8 mouse cellular contexts compared by ENCODE assay signal in genomic region chr6:92183621-92184131, GRCm38 (mm10). TPM values are rescaled to one million over a fixed set of nuclear protein-coding genes. Genes with fewer than 3 reads are reported as not detected.
A peak's percentile ranks its signal among the peaks of the same experiment; 100 is the strongest.
DNase-seq lines count a peak whose midpoint lies in the region; ATAC-seq lines count a peak whose summit lies in the region.

TSS of gene Mrps25 (minus strand) at chr6:92184033.

- H3K27ac ChIP-seq in embryonic facial prominence, embryonic 12.5 days, result peak within 1 kb of the TSS; percentile 4; the same call in 1 of the 2 replicates
- H3K27ac ChIP-seq in limb, embryonic 10.5 days, result peak within 1 kb of the TSS; percentile 82
- H3K27ac ChIP-seq in midbrain, embryonic 12.5 days (replicated peaks), result no peak within 1 kb of the TSS

- WGBS in embryonic facial prominence, embryonic 12.5 days, result under 1% methylated on average over 42 of the region's 42 CpGs
- WGBS in limb, embryonic 10.5 days, result under 1% methylated on average over 42 of the region's 42 CpGs
- under 1% methylated on average over 42 of the region's 42 CpGs for WGBS in midbrain, embryonic 12.5 days

- peaks cover 34% of the 10 kb centered on the region for H3K36me3 ChIP-seq in embryonic facial prominence, embryonic 12.5 days
- H3K36me3 ChIP-seq in limb, embryonic 10.5 days, result peaks cover 52% of the 10 kb centered on the region
- H3K36me3 ChIP-seq in midbrain, embryonic 12.5 days, result peaks cover 46% of the 10 kb centered on the region

- DNase-seq in 3134 (ENCODE audit: extremely low read depth, insufficient read length, low spot score), result peak; percentile 81
- peak; percentile 84 to 89 for DNase-seq in adrenal gland, postnatal 36 days
- peak; percentile 96 for DNase-seq in heart, adult 11 months
- peak; percentile 54 for DNase-seq in kidney, adult 11 months
- DNase-seq in limb, embryonic 10.5 days (ENCODE audit: low spot score), result peak; percentile 85
- peak; percentile 51 for DNase-seq in spleen, adult 12 weeks (ENCODE audit: low spot score)

- H3K4me3 ChIP-seq in embryonic facial prominence, embryonic 12.5 days, result peak within 1 kb of the TSS; percentile 64
- peak within 1 kb of the TSS; percentile 72 for H3K4me3 ChIP-seq in limb, embryonic 10.5 days
- H3K4me3 ChIP-seq in midbrain, embryonic 12.5 days, result peak within 1 kb of the TSS; percentile 78

- peak; percentile 83 for ATAC-seq in embryonic facial prominence, embryonic 12.5 days (ENCODE audit: insufficient number of reproducible peaks, insufficient read depth, low FRiP score, low TSS enrichment)
- peak; percentile 93 for ATAC-seq in midbrain, embryonic 12.5 days (ENCODE audit: low FRiP score, low read depth)

- peaks cover 11% of the 10 kb centered on the region for H3K4me1 ChIP-seq in embryonic facial prominence, embryonic 12.5 days
- peaks cover 11% of the 10 kb centered on the region for H3K4me1 ChIP-seq in limb, embryonic 10.5 days
- peaks cover 9% of the 10 kb centered on the region for H3K4me1 ChIP-seq in midbrain, embryonic 12.5 days

- peak within 1 kb of the TSS; percentile 59 for H3K9ac ChIP-seq in embryonic facial prominence, embryonic 12.5 days
- H3K9ac ChIP-seq in midbrain, embryonic 12.5 days (replicated peaks), result peak within 1 kb of the TSS; percentile 76

- peak within 1 kb of the TSS; percentile 59 for H3K4me2 ChIP-seq in embryonic facial prominence, embryonic 12.5 days (replicated peaks)
- peak within 1 kb of the TSS; percentile 83 for H3K4me2 ChIP-seq in midbrain, embryonic 12.5 days (replicated peaks)

- H3K9me3 ChIP-seq in embryonic facial prominence, embryonic 12.5 days, result no peaks in the 10 kb centered on the region
- no peaks in the 10 kb centered on the region for H3K9me3 ChIP-seq in limb, embryonic 10.5 days (replicated peaks)
- H3K9me3 ChIP-seq in midbrain, embryonic 12.5 days, result peaks cover 6% of the 10 kb centered on the region; the same call in 1 of the 2 replicates

- no peaks in the 10 kb centered on the region for H3K27me3 ChIP-seq in embryonic facial prominence, embryonic 12.5 days
- H3K27me3 ChIP-seq in limb, embryonic 10.5 days (ENCODE audit: low read depth, poor library complexity, severe bottlenecking), result no peaks in the 10 kb centered on the region
- H3K27me3 ChIP-seq in midbrain, embryonic 12.5 days, result no peaks in the 10 kb centered on the region

RNA-seq across cellular contexts. Expression of gene Mrps25, which starts in this region (rescaled TPM):
- total RNA-seq in adrenal gland, postnatal 36 days (2021), result 10 to 100 TPM; 48.9 to 49.8 TPM
- polyA plus RNA-seq in embryonic facial prominence, embryonic 12.5 days (2016; fragmentation: Nextera tagmentation; extraction: Ambion mirVana), result 83.0 and 92.0 TPM in 2 replicates
- 97.2 and 105 TPM in 2 replicates for polyA plus RNA-seq in limb, embryonic 10.5 days (2016; fragmentation: Nextera tagmentation; extraction: Ambion mirVana)
- 70.1 and 71.9 TPM in 2 replicates for polyA plus RNA-seq in midbrain, embryonic 12.5 days (2016; fragmentation: Nextera tagmentation; extraction: Ambion mirVana)
